Mouse (Mus musculus) heart, embryonic 15.5 days (tissue): Measurements from ENCODE around the gene Cntn5. TPM values are rescaled to one million over a fixed set of nuclear protein-coding genes. Genes with fewer than 3 reads are reported as not detected.

Experiments
- ATAC-seq: fragments of 200-750 bp; cut with Nextera tagmentation; replicated peaks from 2 replicates; pipeline ENCODE4 v1.8.0; 2017; ENCODE audit warnings: low read depth, moderate TSS enrichment; ENCODE audit not compliant: insufficient number of reproducible peaks, insufficient read depth, low FRiP score
- H3K27ac ChIP-seq: fragments of 300-500 bp; sonication (generic); 2 replicates; pipeline ENCODE4 v1.5.1; 2015; ENCODE audit warnings: mild to moderate bottlenecking, inconsistent platforms
- H3K27me3 ChIP-seq: fragments of 300-500 bp; sonication (generic); 2 replicates; pipeline ENCODE4 v1.6.1; 2015; ENCODE audit warnings: inconsistent platforms
- H3K36me3 ChIP-seq: fragments of 300-500 bp; sonication (generic); 2 replicates; pipeline ENCODE4 v1.6.1; 2015; ENCODE audit warnings: mild to moderate bottlenecking, inconsistent platforms
- H3K4me1 ChIP-seq: fragments of 300-500 bp; sonication (generic); replicated peaks from 2 replicates; pipeline ENCODE4 v1.6.1; 2015; ENCODE audit warnings: inconsistent platforms
- H3K4me2 ChIP-seq: fragments of 300-500 bp; sonication (generic); 2 replicates; pipeline ENCODE4 v1.6.1; 2015; ENCODE audit warnings: inconsistent platforms, mild to moderate bottlenecking, moderate library complexity
- H3K4me3 ChIP-seq: fragments of 300-500 bp; sonication (generic); 2 replicates; pipeline ENCODE4 v1.5.1; 2015; ENCODE audit warnings: mild to moderate bottlenecking, inconsistent platforms
- H3K9ac ChIP-seq: fragments of 300-500 bp; sonication (generic); 2 replicates; pipeline ENCODE4 v1.6.1; 2015; ENCODE audit warnings: mild to moderate bottlenecking, inconsistent platforms
- H3K9me3 ChIP-seq: fragments of 300-500 bp; sonication (generic); replicated peaks from 2 replicates; pipeline ENCODE4 v1.6.1; 2016; ENCODE audit warnings: inconsistent platforms
- WGBS: fragments of 180-500 bp; shearing (Covaris S2); methylation state at CpG from one replicate; pipeline ENCODE4 v1.1.7; 2015; ENCODE audit warnings: mixed read lengths; 5-methylcytosine and 5-hydroxymethylcytosine counted together
- polyA plus RNA-seq: library from polyadenylated mRNA; unstranded; fragments of >200 nt; fragmentation: Nextera tagmentation; extraction: Ambion mirVana; gene quantifications from 2 replicates; pipeline ENCODE4 v1.2.1, GENCODE M21; 2015

Cntn5 gene
- polyA plus RNA-seq, 1 experiment from 2014 or later = 0.13 TPM

DNA sequence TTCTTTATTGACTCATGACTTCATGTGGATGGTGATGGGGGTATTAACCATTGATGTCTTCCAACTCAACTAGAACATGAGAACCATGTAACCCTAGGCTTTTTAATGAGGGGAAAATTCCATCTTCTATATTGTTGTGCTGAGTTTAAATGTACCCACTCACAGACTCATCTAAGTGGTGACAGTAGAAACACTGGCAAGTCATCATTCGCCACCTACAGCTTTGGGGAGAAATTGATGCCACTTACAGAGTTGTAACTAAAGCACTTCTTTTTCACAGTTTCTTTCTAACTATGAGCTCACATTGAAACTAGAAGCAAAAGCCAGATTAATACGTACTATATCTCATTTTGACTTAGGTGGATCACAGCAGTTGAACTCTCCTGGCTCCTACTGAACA lies 514.7 kb downstream of the Cntn5 start:
- H3K4me3 ChIP-seq = no peak overlapping the region
- WGBS = 76% methylated on average over 2 of the region's 2 CpGs
- no peaks in the 10 kb centered on the region for H3K27me3 ChIP-seq
- no peak overlapping the region for H3K9ac ChIP-seq
- H3K4me2 ChIP-seq = no peak overlapping the region
- no peaks in the 10 kb centered on the region for H3K4me1 ChIP-seq
- H3K36me3 ChIP-seq = no peaks in the 10 kb centered on the region
- no peak for ATAC-seq
- no peak overlapping the region for H3K27ac ChIP-seq
- H3K9me3 ChIP-seq = no peaks in the 10 kb centered on the region

DNA sequence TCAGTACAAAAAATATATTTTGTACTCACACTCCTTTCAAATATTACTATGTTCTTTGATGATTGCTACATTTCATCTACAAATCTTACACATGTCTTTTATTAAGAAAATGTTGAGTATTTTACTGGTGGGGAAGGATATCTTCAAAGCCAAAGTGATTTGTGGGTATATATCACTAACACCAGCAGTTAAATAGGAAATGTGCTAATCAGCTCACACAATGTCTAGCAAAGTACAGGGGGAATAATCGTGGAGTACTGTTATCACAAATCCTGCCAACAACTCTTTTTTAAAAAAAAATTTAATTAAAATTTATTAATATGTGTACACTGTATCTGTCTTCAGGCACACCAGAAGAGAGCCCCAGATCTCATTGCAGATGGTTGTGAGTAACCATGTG lies 520.1 kb downstream of the Cntn5 start:
- Histone ChIP-seq H3K9me3 (no peaks in the 10 kb centered on the region), H3K36me3 (no peaks in the 10 kb centered on the region), H3K4me1 (no peaks in the 10 kb centered on the region), H3K27me3 (no peaks in the 10 kb centered on the region), H3K4me2 (no peak overlapping the region), H3K27ac (no peak overlapping the region), H3K4me3 (no peak overlapping the region), H3K9ac (no peak overlapping the region)
- 30% methylated on average over 1 of the region's 1 CpGs for WGBS
- ATAC-seq = no peak

DNA sequence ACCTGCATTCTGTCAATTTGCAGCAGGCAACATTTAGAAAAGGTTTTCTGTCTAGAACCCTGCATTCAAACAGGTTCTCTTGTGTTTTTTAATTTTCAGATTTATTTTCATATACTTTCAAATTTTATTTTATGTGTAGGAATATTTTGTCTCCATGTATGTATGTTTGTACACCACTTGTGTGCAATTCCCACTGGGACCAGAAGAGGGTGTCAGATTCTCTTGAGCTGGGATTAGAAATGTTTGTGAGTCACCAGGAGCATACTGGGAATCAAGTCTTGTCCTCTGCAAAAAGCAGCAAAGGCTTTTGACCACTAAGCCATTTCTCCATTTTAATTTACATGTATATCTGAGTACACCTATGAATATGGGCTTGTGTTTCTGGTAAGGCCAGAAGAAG lies 521.4 kb downstream of the Cntn5 start:
- Histone ChIP-seq H3K9ac (no peak overlapping the region), H3K4me1 (no peaks in the 10 kb centered on the region), H3K36me3 (no peaks in the 10 kb centered on the region), H3K4me2 (no peak overlapping the region), H3K9me3 (no peaks in the 10 kb centered on the region), H3K4me3 (no peak overlapping the region), H3K27me3 (no peaks in the 10 kb centered on the region), H3K27ac (no peak overlapping the region)
- no peak for ATAC-seq

DNA sequence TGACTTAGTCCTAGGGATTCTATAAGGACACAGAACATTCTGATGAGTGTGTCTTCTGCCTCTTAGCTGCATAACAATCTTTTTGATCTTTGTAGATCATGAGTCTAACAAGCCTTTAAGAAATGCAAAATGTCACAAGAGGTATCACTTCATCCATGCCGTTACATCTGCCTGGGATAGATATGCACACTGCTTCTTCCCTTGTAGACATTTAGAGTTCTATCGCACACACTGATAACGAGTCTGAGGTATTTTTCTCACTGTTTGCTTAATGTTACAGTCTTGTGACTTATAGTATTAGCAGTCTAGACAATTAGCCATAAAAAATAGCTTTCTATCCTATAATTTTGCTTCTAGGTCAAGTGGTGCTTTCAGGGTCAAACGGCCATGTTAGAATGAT lies 522.9 kb downstream of the Cntn5 start:
- H3K9ac ChIP-seq = no peak overlapping the region
- WGBS = 84% methylated on average over 4 of the region's 4 CpGs
- no peak overlapping the region for H3K4me3 ChIP-seq
- no peak overlapping the region for H3K4me2 ChIP-seq
- no peaks in the 10 kb centered on the region for H3K9me3 ChIP-seq
- ATAC-seq = no peak
- no peaks in the 10 kb centered on the region for H3K36me3 ChIP-seq
- no peak overlapping the region for H3K27ac ChIP-seq
- H3K27me3 ChIP-seq = no peaks in the 10 kb centered on the region
- no peaks in the 10 kb centered on the region for H3K4me1 ChIP-seq

DNA sequence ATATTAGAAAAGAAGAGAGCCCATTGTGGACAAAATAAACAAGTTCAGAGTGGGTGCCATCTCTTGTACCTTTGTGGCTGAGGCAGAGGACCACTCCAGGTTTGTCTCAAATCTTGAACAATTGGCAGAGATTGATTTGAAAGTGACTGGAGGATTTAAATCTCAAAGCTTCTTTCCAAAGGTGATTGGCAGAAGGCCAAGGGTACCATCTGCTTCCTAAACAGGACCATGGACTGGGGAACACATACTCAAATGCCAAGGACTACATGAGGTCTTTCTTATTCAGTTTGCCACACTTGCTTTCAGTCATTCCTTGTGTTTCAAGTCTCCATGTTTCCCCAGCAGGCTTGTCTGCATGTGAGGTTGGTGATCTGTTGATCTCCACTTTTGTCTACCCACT lies 528.3 kb downstream of the Cntn5 start:
- no peak for ATAC-seq
- H3K36me3 ChIP-seq = no peaks in the 10 kb centered on the region
- no peak overlapping the region for H3K4me2 ChIP-seq
- no peak overlapping the region for H3K9ac ChIP-seq
- no peak overlapping the region for H3K27ac ChIP-seq
- H3K27me3 ChIP-seq = no peaks in the 10 kb centered on the region
- H3K4me1 ChIP-seq = no peaks in the 10 kb centered on the region
- no peaks in the 10 kb centered on the region for H3K9me3 ChIP-seq
- no peak overlapping the region for H3K4me3 ChIP-seq

DNA sequence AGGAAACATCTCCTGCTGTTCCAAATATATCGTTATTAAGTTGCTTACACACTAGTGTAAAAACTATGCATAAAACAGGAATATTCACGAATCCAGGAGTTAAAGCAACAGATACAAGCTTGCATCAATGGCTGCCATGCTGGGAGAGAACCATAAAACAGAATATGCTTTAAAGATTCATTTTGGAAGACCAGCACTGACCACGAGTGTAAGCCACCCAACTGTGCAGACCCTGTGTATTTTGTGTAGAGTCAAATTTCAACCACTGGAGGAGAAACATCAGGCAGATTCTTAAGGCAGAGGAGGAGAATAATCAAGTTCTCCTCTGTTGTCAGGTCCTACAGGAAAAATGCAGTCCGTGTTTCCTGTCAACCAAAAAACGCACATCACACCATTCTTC lies 535.6 kb downstream of the Cntn5 start:
- Histone ChIP-seq H3K27me3 (no peaks in the 10 kb centered on the region), H3K4me1 (no peaks in the 10 kb centered on the region), H3K27ac (no peak overlapping the region), H3K9me3 (no peaks in the 10 kb centered on the region), H3K4me2 (no peak overlapping the region), H3K4me3 (no peak overlapping the region), H3K36me3 (no peaks in the 10 kb centered on the region), H3K9ac (no peak overlapping the region)
- ATAC-seq = no peak
- WGBS = 66% methylated on average over 5 of the region's 5 CpGs

DNA sequence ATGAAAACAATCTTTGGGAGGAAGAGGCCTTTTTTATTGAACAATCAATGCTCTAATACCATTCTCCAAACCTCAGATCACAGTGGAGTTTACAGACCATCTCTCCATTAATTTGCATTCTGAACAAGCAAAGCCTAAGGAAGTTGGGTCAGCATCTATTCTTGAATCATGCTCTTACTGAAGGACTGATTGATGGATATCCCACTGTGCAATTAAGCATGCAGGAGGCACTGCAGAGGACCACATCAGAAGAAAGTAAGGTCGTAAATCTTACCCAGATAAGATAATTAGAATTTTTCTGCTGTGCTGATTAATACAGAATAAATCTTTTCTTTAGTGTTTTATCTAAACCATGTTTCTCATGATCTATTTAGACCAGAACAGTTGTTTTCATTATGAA lies 536.2 kb downstream of the Cntn5 start:
- no peaks in the 10 kb centered on the region for H3K36me3 ChIP-seq
- no peak overlapping the region for H3K9ac ChIP-seq
- no peaks in the 10 kb centered on the region for H3K9me3 ChIP-seq
- no peak overlapping the region for H3K4me3 ChIP-seq
- H3K4me1 ChIP-seq = no peaks in the 10 kb centered on the region
- ATAC-seq = no peak
- 31% methylated on average over 1 of the region's 1 CpGs for WGBS
- no peak overlapping the region for H3K27ac ChIP-seq
- no peaks in the 10 kb centered on the region for H3K27me3 ChIP-seq
- no peak overlapping the region for H3K4me2 ChIP-seq

DNA sequence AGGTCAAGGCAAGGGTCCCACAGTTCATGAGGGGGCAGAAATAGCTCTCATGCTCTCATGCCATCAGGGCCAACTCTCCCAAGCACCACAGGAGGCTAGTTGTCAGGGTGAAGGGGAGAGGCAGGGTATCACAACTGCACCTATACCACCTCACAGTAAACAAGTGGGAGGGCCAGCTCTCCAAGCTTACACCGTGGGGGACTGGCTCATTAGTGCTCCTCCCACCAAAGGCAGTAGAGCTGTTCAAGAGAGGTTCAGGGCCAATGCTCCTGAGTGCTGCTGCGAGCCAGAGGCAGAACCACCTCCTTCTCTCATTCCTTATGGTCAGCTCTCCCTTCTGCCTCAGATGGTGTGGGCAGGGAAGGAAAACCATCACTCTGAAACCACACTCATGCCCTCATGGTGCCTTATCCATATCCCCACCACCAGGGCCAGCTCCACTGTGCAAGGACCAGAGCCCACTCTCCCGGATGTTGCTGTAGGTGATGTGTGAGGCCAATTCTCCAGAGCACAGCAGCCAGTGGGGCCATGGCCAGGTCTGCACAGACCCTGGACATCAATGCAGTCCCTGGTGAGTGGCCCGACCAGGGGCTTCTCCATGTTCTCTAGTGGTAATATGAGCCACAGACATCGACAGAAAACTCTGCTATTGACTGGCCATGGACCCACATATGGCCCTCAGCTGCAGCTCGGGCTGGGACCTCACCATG lies 538.2 kb downstream of the Cntn5 start:
- Histone ChIP-seq H3K4me3 (no peak overlapping the region), H3K4me1 (no peaks in the 10 kb centered on the region), H3K27me3 (no peaks in the 10 kb centered on the region), H3K9ac (no peak overlapping the region), H3K36me3 (no peaks in the 10 kb centered on the region), H3K9me3 (no peaks in the 10 kb centered on the region), H3K4me2 (no peak overlapping the region), H3K27ac (no peak overlapping the region)
- no peak; the same call in 1 of the 2 replicates for ATAC-seq
- WGBS = 56% methylated on average over 6 of the region's 6 CpGs

DNA sequence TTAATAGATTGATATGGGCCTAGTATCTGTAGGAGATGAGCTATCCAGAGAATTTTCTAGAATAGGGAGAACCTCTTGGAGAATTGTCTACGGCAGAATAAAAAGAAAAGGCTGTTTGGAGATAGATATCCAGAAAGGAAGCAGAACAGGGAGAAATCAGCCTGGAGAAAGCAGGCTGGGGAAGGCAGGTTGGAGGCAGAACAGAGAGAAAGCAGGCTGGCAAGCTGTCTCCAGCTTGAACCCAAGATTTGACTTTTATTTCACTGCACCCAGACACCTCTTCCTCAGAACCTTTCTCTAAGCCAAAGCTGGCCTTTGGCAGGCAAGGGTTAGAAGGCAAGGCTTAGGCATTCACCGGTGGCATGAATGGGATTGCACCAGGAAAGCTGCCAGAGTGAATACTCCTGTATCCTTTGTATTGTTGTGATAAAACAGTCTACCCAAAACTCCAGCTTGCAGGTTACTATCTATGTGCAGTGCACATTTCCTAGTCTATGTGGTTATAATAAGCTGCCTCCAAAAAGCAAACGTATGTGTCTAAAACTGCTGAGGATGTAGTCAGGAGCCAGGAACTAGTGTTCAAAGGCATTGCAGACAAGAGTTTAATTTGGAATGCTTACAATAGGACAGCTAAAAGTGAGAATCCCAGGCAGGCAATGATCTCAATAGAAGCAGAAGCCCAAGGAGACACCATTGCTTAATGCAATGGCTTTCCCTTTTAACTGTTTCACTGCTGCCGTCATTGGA lies 553.5 kb downstream of the Cntn5 start:
- no peaks in the 10 kb centered on the region for H3K36me3 ChIP-seq
- H3K4me1 ChIP-seq = no peaks in the 10 kb centered on the region
- 76% methylated on average over 4 of the region's 4 CpGs for WGBS
- H3K4me3 ChIP-seq = no peak overlapping the region
- no peak overlapping the region for H3K4me2 ChIP-seq
- H3K27ac ChIP-seq = no peak overlapping the region
- no peak for ATAC-seq
- no peaks in the 10 kb centered on the region for H3K9me3 ChIP-seq
- no peak overlapping the region for H3K9ac ChIP-seq
- no peaks in the 10 kb centered on the region for H3K27me3 ChIP-seq

DNA sequence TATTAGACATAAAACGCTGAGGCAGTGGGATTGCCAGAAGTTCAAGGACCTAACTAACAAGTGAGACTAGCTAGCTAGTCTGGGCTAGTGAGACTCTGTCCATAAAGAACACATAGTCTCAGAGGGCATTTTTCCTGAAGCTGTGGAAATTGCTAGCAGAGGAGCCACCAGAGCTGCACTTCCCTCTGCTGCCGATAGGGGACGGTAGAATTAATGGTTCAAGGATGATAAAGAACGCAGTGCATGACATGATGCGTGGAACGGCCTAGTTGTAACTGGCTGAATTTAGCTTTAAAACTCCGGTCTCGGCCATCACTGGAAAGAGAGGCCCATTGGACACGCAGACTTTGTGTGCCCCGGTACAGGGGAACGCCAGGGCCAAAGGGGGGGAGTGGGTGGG lies 555.8 kb downstream of the Cntn5 start:
- Histone ChIP-seq H3K27ac (no peak overlapping the region), H3K27me3 (no peaks in the 10 kb centered on the region), H3K4me1 (no peaks in the 10 kb centered on the region), H3K4me3 (no peak overlapping the region), H3K36me3 (no peaks in the 10 kb centered on the region), H3K9me3 (no peaks in the 10 kb centered on the region), H3K9ac (no peak overlapping the region), H3K4me2 (no peak overlapping the region)
- WGBS = 77% methylated on average over 11 of the region's 11 CpGs
- ATAC-seq = no peak

DNA sequence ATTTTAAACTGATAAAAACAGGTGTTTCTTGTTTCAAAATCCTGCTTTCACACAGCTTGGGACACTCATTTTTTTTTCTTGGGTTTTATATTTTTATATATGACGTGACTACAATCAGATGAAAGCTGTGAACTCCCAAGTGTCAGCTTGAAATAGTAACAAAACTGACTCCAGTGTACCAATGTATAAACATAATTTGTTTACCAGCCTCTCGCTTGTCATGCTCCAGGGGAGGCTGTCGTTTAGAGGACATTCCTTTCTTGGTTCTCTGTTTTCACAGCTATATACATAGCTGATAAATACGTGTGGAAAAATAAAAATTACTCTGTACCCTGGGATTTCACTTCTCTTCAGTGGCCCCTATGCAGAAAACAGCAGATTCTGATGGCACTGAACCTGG lies 556.4 kb downstream of the Cntn5 start:
- 57% methylated on average over 4 of the region's 4 CpGs for WGBS
- Histone ChIP-seq H3K9ac (no peak overlapping the region), H3K4me1 (no peaks in the 10 kb centered on the region), H3K9me3 (no peaks in the 10 kb centered on the region), H3K36me3 (no peaks in the 10 kb centered on the region), H3K27me3 (no peaks in the 10 kb centered on the region), H3K4me2 (no peak overlapping the region), H3K4me3 (no peak overlapping the region), H3K27ac (no peak overlapping the region)
- no peak for ATAC-seq

DNA sequence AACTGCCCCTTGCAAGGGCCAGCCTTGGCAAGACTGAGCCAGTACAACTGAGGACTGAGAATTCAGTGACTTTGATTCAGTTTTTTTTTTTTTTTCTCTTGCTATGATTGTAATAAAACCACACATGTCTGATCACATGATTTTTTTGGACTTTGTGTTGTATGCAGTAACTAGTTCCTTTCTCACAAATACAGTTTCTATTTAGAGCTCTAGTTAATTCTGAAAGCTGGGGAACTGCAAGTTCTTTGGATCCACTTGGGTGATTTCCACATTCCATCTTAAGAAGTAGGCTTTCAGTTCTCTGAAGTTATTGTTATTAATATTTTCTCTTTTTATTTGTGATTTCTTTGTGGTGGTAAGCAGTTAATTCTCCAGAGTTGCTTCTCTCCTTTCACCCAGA lies 563.8 kb downstream of the Cntn5 start:
- Histone ChIP-seq H3K9me3 (no peaks in the 10 kb centered on the region), H3K4me1 (no peaks in the 10 kb centered on the region), H3K4me3 (no peak overlapping the region), H3K27ac (no peak overlapping the region), H3K27me3 (no peaks in the 10 kb centered on the region), H3K9ac (no peak overlapping the region), H3K36me3 (no peaks in the 10 kb centered on the region), H3K4me2 (no peak overlapping the region)
- no peak for ATAC-seq
